Mouse (Mus musculus) liver, embryonic 16.5 days (tissue): Measurements from ENCODE around the gene Ndufv3. TPM values are rescaled to one million over a fixed set of nuclear protein-coding genes. Genes with fewer than 3 reads are reported as not detected.

Source experiments
- ATAC-seq: fragments of 200-750 bp; cut with Nextera tagmentation; 2 replicates; pipeline ENCODE4 v1.8.0; 2017; ENCODE audit warnings: low read depth, mild to moderate bottlenecking, moderate number of reproducible peaks, moderate library complexity
- H3K27ac ChIP-seq: fragments of 300-500 bp; sonication (generic); 2 replicates; pipeline ENCODE4 v1.5.1; 2014; ENCODE audit warnings: mild to moderate bottlenecking, low read length
- H3K27me3 ChIP-seq: fragments of 300-500 bp; sonication (generic); 2 replicates; pipeline ENCODE4 v1.6.1; 2014; ENCODE audit warnings: low read depth, low read length, mixed read lengths; ENCODE audit not compliant: control insufficient read depth, insufficient read depth
- H3K36me3 ChIP-seq: fragments of 300-500 bp; sonication (generic); 2 replicates; pipeline ENCODE4 v1.6.1; 2014; ENCODE audit warnings: mild to moderate bottlenecking; ENCODE audit not compliant: control insufficient read depth, insufficient read depth
- H3K4me1 ChIP-seq: fragments of 300-500 bp; sonication (generic); 2 replicates; pipeline ENCODE4 v1.6.1; 2014; ENCODE audit warnings: low read depth, low read length, mixed read lengths; ENCODE audit not compliant: control insufficient read depth
- H3K4me2 ChIP-seq: fragments of 300-500 bp; sonication (generic); 2 replicates; pipeline ENCODE4 v1.6.1; 2014; ENCODE audit warnings: low read depth, low read length, mixed read lengths
- H3K4me3 ChIP-seq: fragments of 300-500 bp; sonication (generic); 2 replicates; pipeline ENCODE4 v1.5.1; 2014; ENCODE audit warnings: low read depth, mild to moderate bottlenecking, low read length
- H3K9ac ChIP-seq: fragments of 300-500 bp; sonication (generic); 2 replicates; pipeline ENCODE4 v1.6.1; 2014; ENCODE audit warnings: low read depth, low read length
- H3K9me3 ChIP-seq: fragments of 300-500 bp; sonication (generic); replicated peaks from 2 replicates; pipeline ENCODE4 v1.6.1; 2016; ENCODE audit warnings: low read length; ENCODE audit not compliant: control insufficient read depth
- WGBS: fragments of 180-500 bp; shearing (Covaris S2); extraction: QIAGEN DNeasy Blood & Tissue Kit; methylation state at CpG from one replicate; pipeline ENCODE4 v1.1.7; 2014; ENCODE audit not compliant: insufficient replicate concordance; 5-methylcytosine and 5-hydroxymethylcytosine counted together
- microRNA-seq: library from miRNA; unstranded; fragments of <30 nt; microRNA quantifications from one replicate; pipeline ENCODE4, GENCODE M21; 2016
- polyA plus RNA-seq: library from polyadenylated mRNA; unstranded; fragments of >200 nt; fragmentation: Nextera tagmentation; extraction: Ambion mirVana; gene quantifications from 2 replicates; pipeline ENCODE4 v1.2.1, GENCODE M21; 2015

Gene Ndufv3
- polyA plus RNA-seq, 1 experiment from 2014 or later = 169 TPM

GRCm38 (mm10) chr17:31570321-31570925 is 50.5 kb downstream of the Ndufv3 start:
- Histone ChIP-seq H3K9me3 (no peaks in the 10 kb centered on the region), H3K36me3 (no peaks in the 10 kb centered on the region), H3K27me3 (no peaks in the 10 kb centered on the region), H3K4me3 (no peak overlapping the region), H3K4me1 (peaks cover 26% of the 10 kb centered on the region), H3K4me2 (no peak overlapping the region), H3K9ac (no peak overlapping the region), H3K27ac (no peak overlapping the region)
- 68% methylated on average over 9 of the region's 9 CpGs for WGBS
- ATAC-seq = no peak

GRCm38 (mm10) chr17:31571689-31572088 is 51.8 kb downstream of the Ndufv3 start:
- no peaks in the 10 kb centered on the region for H3K9me3 ChIP-seq
- no peak overlapping the region for H3K27ac ChIP-seq
- ATAC-seq = no peak
- peaks cover 15% of the 10 kb centered on the region for H3K4me1 ChIP-seq
- H3K4me2 ChIP-seq = no peak overlapping the region
- no peaks in the 10 kb centered on the region for H3K36me3 ChIP-seq
- no peak overlapping the region for H3K9ac ChIP-seq
- no peak overlapping the region for H3K4me3 ChIP-seq
- no peaks in the 10 kb centered on the region for H3K27me3 ChIP-seq
- WGBS = 73% methylated on average over 5 of the region's 5 CpGs

GRCm38 (mm10) chr17:31574662-31575061 is 54.7 kb downstream of the Ndufv3 start:
- Histone ChIP-seq H3K9ac (no peak overlapping the region), H3K4me1 (no peaks in the 10 kb centered on the region), H3K4me2 (no peak overlapping the region), H3K4me3 (no peak overlapping the region), H3K27me3 (no peaks in the 10 kb centered on the region), H3K36me3 (no peaks in the 10 kb centered on the region), H3K27ac (no peak overlapping the region), H3K9me3 (no peaks in the 10 kb centered on the region)
- WGBS = 47% methylated on average over 7 of the region's 7 CpGs
- no peak for ATAC-seq

- H3K4me2 ChIP-seq = no peak overlapping the region
- H3K36me3 ChIP-seq = no peaks in the 10 kb centered on the region
- no peak overlapping the region for H3K4me3 ChIP-seq
- H3K9ac ChIP-seq = no peak overlapping the region
- no peaks in the 10 kb centered on the region for H3K9me3 ChIP-seq
- no peaks in the 10 kb centered on the region for H3K4me1 ChIP-seq
- WGBS = 61% methylated on average over 10 of the region's 10 CpGs
- H3K27me3 ChIP-seq = no peaks in the 10 kb centered on the region
- no peak for ATAC-seq
- no peak overlapping the region for H3K27ac ChIP-seq
Measured at GRCm38 (mm10) chr17:31576394-31577175, 56.7 kb downstream of the Ndufv3 start.

- Histone ChIP-seq H3K27me3 (no peaks in the 10 kb centered on the region), H3K9ac (no peak overlapping the region), H3K9me3 (no peaks in the 10 kb centered on the region), H3K36me3 (no peaks in the 10 kb centered on the region), H3K4me2 (no peak overlapping the region), H3K27ac (no peak overlapping the region), H3K4me1 (no peaks in the 10 kb centered on the region), H3K4me3 (no peak overlapping the region)
- ATAC-seq = no peak
- 69% methylated on average over 3 of the region's 3 CpGs for WGBS
Measured at GRCm38 (mm10) chr17:31580344-31580743, 60.4 kb downstream of the Ndufv3 start.

Small RNAs within 50 kb of the gene (microRNA-seq; reads per million reads assigned to microRNA genes)
- not detected for gene Gm24970

Other genes starting within 250 kb of the Ndufv3 start
- 0.19 and 0.20 TPM in 2 replicates for gene Rsph1, start 242.7 kb upstream of the Ndufv3 start, polyA plus RNA-seq
- gene Slc37a1, start 233.3 kb upstream of the Ndufv3 start, polyA plus RNA-seq = 2.4 and 2.5 TPM in 2 replicates
- gene Pde9a, start 133.9 kb upstream of the Ndufv3 start, polyA plus RNA-seq = 3.0 and 4.0 TPM in 2 replicates
- gene Wdr4, start 135 bp upstream of the Ndufv3 start, polyA plus RNA-seq = 15.8 and 16.4 TPM in 2 replicates
- gene Pknox1, start 44.6 kb downstream of the Ndufv3 start, polyA plus RNA-seq = 10.3 and 11.0 TPM in 2 replicates
- 59.8 and 69.0 TPM in 2 replicates for gene Cbs, start 117.1 kb downstream of the Ndufv3 start, polyA plus RNA-seq
- gene U2af1, start 138.8 kb downstream of the Ndufv3 start, polyA plus RNA-seq = 126 and 129 TPM in 2 replicates
- not detected in 2 replicates for gene Cryaa, start 157.7 kb downstream of the Ndufv3 start, polyA plus RNA-seq